Mouse (Mus musculus) intestine, embryonic 14.5 days (tissue): Measurements from ENCODE around the gene Fbxo28. TPM values are rescaled to one million over a fixed set of nuclear protein-coding genes. Genes with fewer than 3 reads are reported as not detected.

Experiments
- polyA plus RNA-seq: library from polyadenylated mRNA; unstranded; fragments of >200 nt; fragmentation: Nextera tagmentation; extraction: Ambion mirVana; gene quantifications from 2 replicates; pipeline ENCODE4 v1.2.1, GENCODE M21; 2014

Gene Fbxo28
- polyA plus RNA-seq, 1 experiment from 2014 or later, result 22.6 TPM

Other genes starting within 250 kb of the Fbxo28 start
- 134 and 142 TPM in 2 replicates for gene Srp9, start 216.9 kb downstream of the Fbxo28 start, polyA plus RNA-seq
- gene Vmn1r1, start 177.1 kb downstream of the Fbxo28 start, polyA plus RNA-seq, result not detected in 2 replicates
- gene Degs1, start 58.8 kb downstream of the Fbxo28 start, polyA plus RNA-seq, result 119 and 126 TPM in 2 replicates
- 26.9 and 27.5 TPM in 2 replicates for gene Trp53bp2, start 67.5 kb upstream of the Fbxo28 start, polyA plus RNA-seq
- gene Capn2, start 176.0 kb upstream of the Fbxo28 start, polyA plus RNA-seq, result 89.9 and 94.5 TPM in 2 replicates
- 1.8 and 2.1 TPM in 2 replicates for gene Capn8, start 223.4 kb upstream of the Fbxo28 start, polyA plus RNA-seq